Mouse (Mus musculus) layer of hippocampus, adult 18-20 months (tissue): ENCODE measurements at regions not wholly inside any gene's neighbourhood (a gene's known extent, or its start where the extent isn't known, plus 50 kb on each side); places are given as distances from the start of the nearest gene placed in this dataset.
"Not testable (repeated sequence)": the region's sequence is repeated elsewhere in the genome, so short reads cannot be mapped to it uniquely, and the experiment has no call there.

Source experiments
- DNase-seq, 2 experiments: peaks; one replicate each; pipeline ENCODE4 v3.0.0; 2022; ENCODE audit warnings: low spot score in 2 of 2

DNA sequence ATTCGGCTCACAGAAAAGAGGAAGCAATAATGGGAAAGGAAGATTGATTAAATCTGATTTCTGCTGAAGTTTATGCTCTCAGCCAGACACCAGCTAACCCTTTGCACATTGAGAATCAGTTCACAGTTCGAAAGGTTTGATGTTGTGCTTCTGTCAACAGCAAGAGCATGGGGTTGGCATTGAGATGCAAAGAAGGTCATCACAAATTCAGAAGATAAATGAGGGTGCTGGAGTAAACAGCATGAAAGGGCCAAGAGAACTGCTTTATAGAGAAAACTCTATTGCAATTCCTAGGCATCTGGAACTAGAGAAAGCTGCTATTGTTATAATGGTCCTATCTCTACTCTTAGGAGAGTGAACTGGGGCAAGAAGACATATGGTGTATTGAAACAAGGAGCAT is 250.8 kb downstream of the Rab38 start:
- no peak for DNase-seq

DNA sequence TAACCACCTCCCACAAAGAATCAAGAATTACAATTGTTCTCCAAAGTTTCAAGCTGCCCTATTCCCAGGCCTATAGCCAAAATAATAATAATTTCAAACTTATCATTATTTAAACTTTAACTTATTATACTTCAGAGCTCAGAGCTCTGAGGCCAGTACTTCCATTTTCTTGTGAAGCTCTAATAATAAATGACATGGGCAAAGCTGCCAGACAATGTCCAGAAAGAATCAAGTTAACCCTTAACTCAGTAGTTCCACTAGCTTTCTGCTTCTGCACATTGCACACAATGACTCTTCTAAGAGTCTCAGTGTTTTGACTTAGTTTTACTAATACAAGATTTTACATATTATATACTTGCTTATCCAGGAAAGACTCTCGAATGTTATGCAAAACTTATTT is 291.0 kb downstream of the Rab38 start:
- DNase-seq, result not testable (repeated sequence)

DNA sequence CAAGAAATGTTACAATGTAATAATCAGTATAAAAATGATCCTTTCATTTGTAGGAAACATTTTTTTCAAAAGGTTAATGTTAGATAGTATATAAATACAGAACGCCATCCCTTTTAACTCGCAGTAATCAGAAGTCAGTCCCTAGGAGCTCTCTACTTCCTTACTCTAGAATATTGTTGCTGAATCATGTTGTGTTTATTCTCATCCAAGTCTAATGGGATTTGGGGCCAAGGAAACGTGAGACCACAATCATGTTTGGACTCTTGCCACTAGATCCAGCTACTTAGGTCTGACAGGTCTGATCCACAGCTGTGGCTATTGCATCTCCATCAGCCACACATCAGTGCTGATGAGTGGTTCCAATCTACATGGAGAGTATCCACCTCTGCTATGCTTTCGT is 304.4 kb downstream of the Rab38 start:
- DNase-seq, result no peak

DNA sequence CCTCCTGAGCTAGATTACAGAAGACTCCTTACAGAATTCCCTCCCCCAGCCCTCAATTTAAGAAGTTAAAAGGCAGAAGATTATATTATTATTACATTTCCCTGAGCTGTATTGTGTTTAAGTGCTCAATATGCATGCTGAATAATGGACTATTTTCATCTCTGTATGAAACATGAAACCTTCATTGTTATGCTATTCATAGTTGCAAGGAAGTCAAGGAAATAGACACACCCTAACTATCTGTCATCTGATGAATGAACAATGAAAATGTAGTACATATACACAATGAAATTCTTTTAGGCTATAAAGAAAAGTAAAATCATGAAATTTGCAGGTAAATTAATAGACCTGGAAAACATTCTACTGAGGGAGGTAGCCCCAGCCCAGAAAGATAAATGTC is 305.7 kb downstream of the Rab38 start:
- DNase-seq, result no peak

DNA sequence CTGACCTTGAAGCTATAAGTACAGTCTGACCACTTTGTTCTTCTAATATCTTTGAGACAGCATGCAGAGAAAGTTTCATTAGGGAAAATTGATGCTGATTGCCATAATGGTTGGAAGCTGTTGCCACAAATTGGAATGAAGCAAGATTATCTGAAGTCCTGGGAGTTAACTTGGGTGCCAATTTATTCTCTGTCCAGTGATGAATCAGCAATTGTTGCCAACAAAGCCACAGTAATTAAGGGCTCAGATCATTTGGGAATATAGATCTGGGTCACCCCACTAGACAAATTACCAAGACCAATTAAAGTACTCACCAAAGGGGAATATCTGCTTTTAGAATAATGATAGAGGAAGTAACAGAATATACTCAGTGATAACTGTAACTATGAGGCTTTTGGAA is 347.3 kb downstream of the Rab38 start:
- DNase-seq, result no peak

DNA sequence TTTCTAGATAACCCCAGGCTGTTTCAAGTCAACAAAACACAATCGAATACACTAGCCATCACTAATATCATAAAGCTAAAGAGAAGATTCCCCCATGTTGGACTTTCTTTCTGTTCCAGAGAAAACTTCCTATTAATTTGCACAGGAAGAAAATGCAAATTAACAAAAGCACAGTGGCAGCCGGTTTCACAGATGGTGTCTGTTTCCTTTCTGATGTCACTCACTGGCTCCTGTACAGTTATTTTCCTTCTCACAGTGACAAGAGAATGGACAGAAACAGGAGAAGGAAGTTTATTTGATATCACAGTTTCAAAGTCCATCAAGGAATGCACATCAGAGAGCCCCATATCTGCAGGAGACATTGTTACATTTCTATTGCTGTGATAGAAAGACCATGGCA is 352.8 kb downstream of the Rab38 start:
- peak; percentile 42 to 77 for DNase-seq

DNA sequence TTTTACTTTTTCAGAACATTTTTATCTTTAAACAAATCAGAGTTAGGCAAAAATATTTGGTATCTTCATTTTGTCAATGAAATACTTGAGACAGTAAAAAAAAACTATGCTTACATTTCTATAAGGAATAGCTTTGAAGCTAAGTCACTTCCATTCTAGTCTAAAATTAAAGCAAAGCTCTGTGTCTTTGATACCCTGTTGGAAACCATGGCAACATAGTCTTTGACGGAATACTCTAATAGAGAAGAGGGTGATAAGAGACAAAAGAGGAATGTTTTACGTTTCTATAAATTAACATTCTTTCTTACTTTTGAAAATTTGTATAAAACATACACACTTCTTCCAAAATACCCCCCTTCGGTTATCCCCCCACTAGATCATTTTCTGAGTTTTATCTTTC is 378.1 kb downstream of the Rab38 start:
- no peak for DNase-seq

DNA sequence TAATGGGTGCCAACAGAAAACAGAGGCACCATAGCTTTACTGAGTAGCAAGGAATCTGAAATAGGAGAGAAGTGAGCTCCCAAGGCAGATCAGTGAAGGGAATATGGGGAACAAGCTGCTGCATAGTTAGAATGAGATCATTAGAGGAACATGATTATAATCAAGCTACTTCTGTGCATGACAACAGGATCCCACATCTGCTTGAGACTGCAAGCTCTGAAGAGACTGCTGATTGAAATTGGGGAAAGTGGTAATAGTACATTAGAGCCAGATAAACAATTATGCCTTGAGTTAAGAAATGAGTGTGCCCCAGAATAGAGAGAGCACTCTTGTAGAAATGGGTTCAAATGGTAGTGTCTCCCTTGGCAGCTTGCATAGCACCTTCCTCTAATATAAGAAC is 380.1 kb downstream of the Rab38 start:
- no peak for DNase-seq

DNA sequence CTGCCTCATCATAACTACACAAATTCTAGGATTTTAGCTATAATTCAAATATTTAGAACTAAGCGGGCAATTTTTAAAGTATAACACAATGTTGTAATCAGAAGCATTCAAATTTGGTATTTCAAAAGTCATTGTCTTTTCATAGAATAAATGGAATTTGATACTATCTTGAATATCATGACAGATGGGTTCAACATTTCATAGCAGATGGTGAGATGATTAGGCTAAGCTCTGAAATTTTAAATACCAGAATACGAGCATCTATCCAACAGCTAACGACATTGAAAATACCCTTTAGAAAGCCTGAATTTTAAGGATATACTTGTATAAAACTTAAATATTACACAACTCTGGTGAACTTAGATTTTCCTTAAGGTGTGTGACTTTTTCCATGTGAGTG is 390.1 kb downstream of the Rab38 start:
- DNase-seq, result peak in 1 of 2 experiments; percentile 83

DNA sequence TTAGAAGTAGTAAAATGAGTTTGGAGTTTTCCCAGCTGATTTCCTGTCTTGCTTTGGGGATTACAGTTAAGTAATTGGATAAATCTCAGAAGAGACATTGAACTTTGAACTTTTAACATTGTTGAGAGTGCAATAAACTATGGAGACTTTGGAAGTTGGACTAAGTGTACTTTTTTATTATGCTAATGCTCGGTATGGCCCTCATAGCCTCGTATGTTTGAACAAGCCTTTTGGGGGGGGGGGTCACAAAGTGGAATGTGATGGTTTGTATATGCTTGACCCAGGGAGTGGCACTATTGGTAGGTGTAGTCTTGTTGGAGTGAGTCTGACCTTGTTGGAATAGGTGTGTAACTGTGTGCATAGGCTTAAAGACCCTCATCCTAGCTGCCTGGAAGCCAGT is 396.4 kb downstream of the Rab38 start:
- DNase-seq, result no peak

DNA sequence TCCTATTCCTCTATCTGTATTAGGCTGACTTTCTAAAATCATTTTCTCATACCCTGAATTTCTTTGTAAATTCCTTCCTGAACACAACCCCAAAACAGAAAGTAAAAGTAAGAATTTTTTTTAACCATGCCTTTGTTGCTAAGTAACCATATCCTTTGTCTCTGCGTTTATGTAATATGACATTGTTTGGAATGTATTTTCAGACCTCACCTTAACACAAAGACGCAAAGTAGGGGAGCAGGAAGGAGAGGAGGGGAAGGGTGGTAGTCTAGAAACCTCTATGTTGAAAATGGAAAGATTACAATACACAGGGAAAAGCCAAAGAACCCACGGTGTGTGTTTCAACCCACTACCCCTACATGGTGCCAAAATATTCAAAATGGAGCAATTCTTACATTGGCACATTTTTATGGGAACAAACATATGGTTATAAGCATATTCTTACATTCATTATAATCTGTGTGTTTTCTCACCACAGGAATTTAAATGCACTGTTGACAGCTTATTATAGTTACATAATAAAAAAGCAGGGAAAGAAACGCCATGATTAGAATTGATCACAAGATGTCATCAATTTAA is 418.0 kb downstream of the Rab38 start:
- peak in 1 of 2 experiments; percentile 45 for DNase-seq
